Mouse (Mus musculus) heart, embryonic 13.5 days (tissue): Measurements from ENCODE around the gene Wwtr1. TPM values are rescaled to one million over a fixed set of nuclear protein-coding genes. Genes with fewer than 3 reads are reported as not detected.

ENCODE experiments used
- ATAC-seq: fragments of 200-750 bp; cut with Nextera tagmentation; 2 replicates; pipeline ENCODE4 v1.8.0; 2017; ENCODE audit warnings: moderate TSS enrichment; ENCODE audit not compliant: insufficient number of reproducible peaks, low FRiP score, low TSS enrichment; ENCODE audit errors: extremely low read depth
- H3K27ac ChIP-seq: fragments of 300-500 bp; sonication (generic); replicated peaks from 2 replicates; pipeline ENCODE4 v1.5.1; 2015; ENCODE audit warnings: moderate library complexity, mild to moderate bottlenecking, inconsistent platforms
- H3K27me3 ChIP-seq: fragments of 300-500 bp; sonication (generic); replicated peaks from 2 replicates; pipeline ENCODE4 v1.6.1; 2015; ENCODE audit warnings: mild to moderate bottlenecking, inconsistent platforms
- H3K36me3 ChIP-seq: fragments of 300-500 bp; sonication (generic); 2 replicates; pipeline ENCODE4 v1.6.1; 2015; ENCODE audit warnings: mild to moderate bottlenecking, inconsistent platforms
- H3K4me1 ChIP-seq: fragments of 300-500 bp; sonication (generic); 2 replicates; pipeline ENCODE4 v1.6.1; 2015; ENCODE audit warnings: inconsistent platforms
- H3K4me2 ChIP-seq: fragments of 300-500 bp; sonication (generic); 2 replicates; pipeline ENCODE4 v1.6.1; 2015; ENCODE audit warnings: inconsistent platforms, mild to moderate bottlenecking, moderate library complexity
- H3K4me3 ChIP-seq: fragments of 300-500 bp; sonication (generic); 2 replicates; pipeline ENCODE4 v1.5.1; 2015; ENCODE audit warnings: moderate library complexity, mild to moderate bottlenecking, inconsistent platforms
- H3K9ac ChIP-seq: fragments of 300-500 bp; sonication (generic); 2 replicates; pipeline ENCODE4 v1.6.1; 2015; ENCODE audit warnings: inconsistent platforms, mild to moderate bottlenecking, moderate library complexity
- H3K9me3 ChIP-seq: fragments of 300-500 bp; sonication (generic); 2 replicates; pipeline ENCODE4 v1.6.1; 2016; ENCODE audit warnings: inconsistent platforms
- WGBS: fragments of 180-500 bp; shearing (Covaris S2); methylation state at CpG from one replicate; pipeline ENCODE4 v1.1.7; 2015; ENCODE audit warnings: mixed read lengths; 5-methylcytosine and 5-hydroxymethylcytosine counted together
- polyA plus RNA-seq: library from polyadenylated mRNA; unstranded; fragments of >200 nt; fragmentation: Nextera tagmentation; extraction: Ambion mirVana; gene quantifications from 2 replicates; pipeline ENCODE4 v1.2.1, GENCODE M21; 2015

The Wwtr1 gene
- polyA plus RNA-seq, 1 experiment from 2014 or later: 13.8 TPM

- 39% methylated on average over 3 of the region's 3 CpGs for WGBS
- H3K36me3 ChIP-seq: peaks cover 24% of the 10 kb centered on the region
- H3K27ac ChIP-seq: no peak overlapping the region
- H3K4me1 ChIP-seq: peaks cover 36% of the 10 kb centered on the region
- H3K9me3 ChIP-seq: no peaks in the 10 kb centered on the region
- no peak overlapping the region for H3K4me2 ChIP-seq
- no peaks in the 10 kb centered on the region for H3K27me3 ChIP-seq
- no peak overlapping the region for H3K4me3 ChIP-seq
- H3K9ac ChIP-seq: no peak overlapping the region
- ATAC-seq: peak; percentile 37; the same call in 1 of the 2 replicates
Observed at GRCm38 (mm10) chr3:57555560-57555959, 20.1 kb downstream of the Wwtr1 start.

GRCm38 (mm10) chr3:57554890-57555239, 20.8 kb downstream of the Wwtr1 start:
- Histone ChIP-seq H3K27me3 (no peaks in the 10 kb centered on the region), H3K27ac (no peak overlapping the region), H3K4me1 (peaks cover 37% of the 10 kb centered on the region), H3K9me3 (no peaks in the 10 kb centered on the region), H3K4me2 (no peak overlapping the region), H3K36me3 (peaks cover 17% of the 10 kb centered on the region), H3K4me3 (no peak overlapping the region), H3K9ac (no peak overlapping the region)
- no peak for ATAC-seq
- 78% methylated on average over 3 of the region's 3 CpGs for WGBS

GRCm38 (mm10) chr3:57554124-57554889, 21.4 kb downstream of the Wwtr1 start:
- Histone ChIP-seq H3K27me3 (no peaks in the 10 kb centered on the region), H3K27ac (no peak overlapping the region; the same call in 1 of the 2 replicates), H3K9me3 (no peaks in the 10 kb centered on the region), H3K4me1 (peaks cover 37% of the 10 kb centered on the region), H3K4me3 (no peak overlapping the region), H3K4me2 (no peak overlapping the region), H3K36me3 (peaks cover 11% of the 10 kb centered on the region), H3K9ac (no peak overlapping the region)
- WGBS: 82% methylated on average over 10 of the region's 10 CpGs
- no peak for ATAC-seq

DNA sequence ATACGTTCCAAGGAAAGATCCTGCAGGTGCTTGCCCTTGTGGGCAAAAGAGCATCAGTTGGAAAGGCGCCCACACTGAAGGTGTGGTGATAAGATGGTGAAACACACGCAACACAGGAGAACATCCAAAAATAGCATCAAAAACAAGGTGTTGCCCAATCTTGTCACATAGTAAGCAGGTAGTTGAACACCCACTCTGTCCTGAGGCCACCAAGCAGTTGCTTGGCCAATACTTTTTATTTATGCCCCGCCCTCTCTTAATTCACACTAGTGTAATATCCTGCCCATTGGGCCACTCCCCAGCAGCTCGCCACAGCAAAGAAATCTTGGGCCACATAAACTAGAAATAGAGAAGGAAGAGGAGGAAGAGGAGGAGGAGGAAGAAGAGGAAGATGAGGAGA, 22.6 kb downstream of the Wwtr1 start:
- no peaks in the 10 kb centered on the region for H3K27me3 ChIP-seq
- H3K4me3 ChIP-seq: no peak overlapping the region
- ATAC-seq: no peak
- peaks cover 2% of the 10 kb centered on the region; the same call in 1 of the 2 replicates for H3K36me3 ChIP-seq
- peaks cover 37% of the 10 kb centered on the region for H3K4me1 ChIP-seq
- no peak overlapping the region for H3K4me2 ChIP-seq
- WGBS: 81% methylated on average over 5 of the region's 5 CpGs
- no peaks in the 10 kb centered on the region for H3K9me3 ChIP-seq
- no peak overlapping the region for H3K9ac ChIP-seq
- H3K27ac ChIP-seq: no peak overlapping the region

DNA sequence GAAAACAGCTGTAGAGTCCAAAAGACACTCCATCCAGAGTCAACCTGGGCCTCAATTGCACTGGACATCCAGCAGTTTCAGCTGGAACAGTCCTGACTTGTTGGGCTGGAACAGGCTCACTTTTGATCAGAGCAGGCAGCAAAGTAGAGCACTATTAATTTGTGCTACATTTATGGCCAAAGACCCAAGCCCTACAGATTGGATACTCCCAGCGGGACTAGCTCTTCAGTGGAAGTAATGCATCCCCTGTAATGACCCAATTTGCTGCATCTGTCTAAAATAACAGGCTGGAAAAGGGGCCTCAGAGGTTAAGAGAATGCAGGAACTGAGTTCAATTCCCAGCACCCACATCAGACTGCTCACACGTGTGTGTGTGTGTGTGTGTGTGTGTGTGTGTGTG, 24.5 kb downstream of the Wwtr1 start:
- Histone ChIP-seq H3K36me3 (peaks cover 2% of the 10 kb centered on the region; the same call in 1 of the 2 replicates), H3K27ac (no peak overlapping the region), H3K9me3 (no peaks in the 10 kb centered on the region), H3K4me1 (peaks cover 48% of the 10 kb centered on the region), H3K4me2 (no peak overlapping the region), H3K27me3 (no peaks in the 10 kb centered on the region), H3K4me3 (no peak overlapping the region), H3K9ac (no peak overlapping the region)
- ATAC-seq: no peak
- WGBS: 65% methylated on average over 2 of the region's 2 CpGs

DNA sequence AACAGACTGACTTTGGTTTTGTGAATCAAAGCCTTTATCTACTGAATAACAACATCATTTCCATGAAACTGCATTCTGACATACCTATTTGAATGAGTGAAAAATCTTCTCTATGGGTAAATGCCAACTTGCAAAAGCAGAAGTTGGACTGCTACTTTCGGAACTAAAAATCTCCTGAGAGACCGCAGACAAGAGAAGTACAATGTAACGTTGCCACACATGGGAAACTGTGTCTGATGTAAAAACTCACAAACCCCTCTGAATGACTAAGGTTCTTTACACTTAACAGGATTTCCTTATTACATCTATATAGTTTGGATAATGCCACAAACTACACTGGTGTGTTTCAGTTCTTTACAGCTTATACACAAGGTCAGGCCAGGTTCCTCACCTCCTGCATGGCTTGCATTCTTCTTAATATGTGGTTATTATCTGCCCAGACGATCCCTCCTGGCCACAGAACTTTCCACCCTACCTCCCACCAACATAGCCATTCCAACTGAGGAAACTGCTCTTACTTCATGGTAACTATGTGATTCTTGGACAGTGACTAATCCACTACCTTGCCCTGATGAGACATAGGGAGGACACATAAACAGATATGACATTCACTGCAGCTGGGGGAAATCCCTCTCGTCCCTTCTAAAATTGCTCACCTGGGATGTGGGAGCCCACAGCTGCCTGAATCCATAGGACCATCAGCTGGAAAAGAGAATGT, 25.1 kb downstream of the Wwtr1 start:
- Histone ChIP-seq H3K27me3 (no peaks in the 10 kb centered on the region), H3K4me3 (no peak overlapping the region), H3K9me3 (no peaks in the 10 kb centered on the region), H3K36me3 (peaks cover 2% of the 10 kb centered on the region; the same call in 1 of the 2 replicates), H3K9ac (no peak overlapping the region), H3K4me2 (no peak overlapping the region), H3K27ac (no peak overlapping the region), H3K4me1 (peaks cover 48% of the 10 kb centered on the region)
- no peak for ATAC-seq
- 72% methylated on average over 5 of the region's 5 CpGs for WGBS

DNA sequence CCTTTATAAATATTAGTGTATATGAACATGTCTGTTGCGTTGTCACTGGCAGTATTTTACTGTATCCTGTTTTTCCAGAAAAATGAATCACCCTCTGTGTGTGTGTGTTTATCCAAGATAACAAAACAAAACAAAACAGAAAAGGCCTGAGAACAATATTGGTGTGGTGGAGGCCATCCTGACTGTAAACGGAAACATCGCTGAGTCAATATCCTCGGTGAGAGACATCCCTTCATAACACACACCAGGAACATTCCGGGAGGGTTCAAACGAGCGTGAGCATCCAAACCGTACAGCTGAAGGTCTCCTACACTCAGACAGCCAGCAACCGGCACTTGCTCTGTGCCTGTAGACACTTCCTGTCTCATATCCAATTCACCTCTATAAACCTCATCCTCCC, 31.6 kb downstream of the Wwtr1 start:
- Histone ChIP-seq H3K9me3 (no peaks in the 10 kb centered on the region), H3K27me3 (no peaks in the 10 kb centered on the region), H3K9ac (no peak overlapping the region), H3K4me3 (no peak overlapping the region), H3K27ac (peak overlapping the region; percentile 76), H3K4me2 (peak overlapping the region; percentile 30; the same call in 1 of the 2 replicates), H3K36me3 (no peaks in the 10 kb centered on the region; the same call in 1 of the 2 replicates), H3K4me1 (peaks cover 56% of the 10 kb centered on the region)
- ATAC-seq: no peak
- 59% methylated on average over 9 of the region's 9 CpGs for WGBS

DNA sequence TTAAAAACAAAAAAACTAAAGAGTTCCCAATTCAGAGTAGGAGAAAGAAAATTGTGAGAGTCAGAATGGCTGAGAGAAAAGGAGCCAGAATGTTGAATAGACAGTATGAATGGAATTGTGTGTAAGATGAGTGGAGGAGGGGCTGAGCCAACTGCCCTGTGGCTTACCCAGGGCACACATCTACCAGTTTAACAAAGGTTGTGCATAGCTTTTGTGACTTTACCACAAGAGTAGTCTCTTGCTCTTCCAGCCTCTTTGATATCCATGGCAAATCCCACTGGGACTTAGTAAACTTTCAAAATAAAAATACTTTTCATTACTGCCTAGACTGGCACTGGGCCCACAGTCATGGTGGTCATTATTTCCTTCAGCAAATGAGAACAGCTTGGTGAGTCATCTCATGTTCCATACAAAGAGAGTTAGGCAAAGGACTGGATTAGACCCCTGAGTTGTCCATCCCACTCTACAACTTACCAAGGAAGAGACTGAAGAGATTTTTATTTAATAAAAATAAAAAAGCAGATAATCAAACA, 32.8 kb downstream of the Wwtr1 start:
- no peak for ATAC-seq
- H3K27ac ChIP-seq: no peak overlapping the region
- no peaks in the 10 kb centered on the region for H3K27me3 ChIP-seq
- no peak overlapping the region for H3K9ac ChIP-seq
- H3K9me3 ChIP-seq: no peaks in the 10 kb centered on the region
- no peak overlapping the region for H3K4me3 ChIP-seq
- peaks cover 56% of the 10 kb centered on the region for H3K4me1 ChIP-seq
- H3K4me2 ChIP-seq: no peak overlapping the region
- no peaks in the 10 kb centered on the region; the same call in 1 of the 2 replicates for H3K36me3 ChIP-seq

GRCm38 (mm10) chr3:57541205-57541604, 34.5 kb downstream of the Wwtr1 start:
- WGBS: 63% methylated on average over 7 of the region's 7 CpGs
- Histone ChIP-seq H3K4me2 (no peak overlapping the region), H3K4me1 (peaks cover 50% of the 10 kb centered on the region), H3K4me3 (no peak overlapping the region), H3K9me3 (no peaks in the 10 kb centered on the region), H3K36me3 (no peaks in the 10 kb centered on the region), H3K9ac (no peak overlapping the region), H3K27me3 (no peaks in the 10 kb centered on the region), H3K27ac (peak overlapping the region; percentile 61)
- ATAC-seq: no peak

DNA sequence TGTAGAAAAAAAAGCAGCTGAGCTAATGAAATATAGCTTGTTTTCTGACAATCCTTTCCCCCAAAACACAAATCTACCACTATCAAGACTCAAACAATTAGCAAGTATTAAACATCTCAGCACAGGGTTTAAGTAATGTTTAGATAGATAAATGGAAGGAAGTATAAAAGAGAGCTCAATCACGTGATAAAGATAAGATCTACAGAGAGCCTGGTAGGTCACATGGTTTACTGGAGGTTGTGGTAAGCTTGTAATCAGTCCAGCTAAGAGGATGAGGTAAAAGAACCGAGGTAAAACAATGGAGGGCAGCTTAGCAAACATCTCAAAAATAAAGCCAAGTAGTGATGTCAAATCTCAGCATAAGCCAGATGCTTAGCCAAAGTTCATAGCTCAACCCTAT, 35.2 kb downstream of the Wwtr1 start:
- Histone ChIP-seq H3K4me2 (no peak overlapping the region), H3K27ac (peak overlapping the region; percentile 61), H3K4me3 (no peak overlapping the region), H3K9ac (no peak overlapping the region), H3K9me3 (no peaks in the 10 kb centered on the region), H3K36me3 (no peaks in the 10 kb centered on the region), H3K27me3 (no peaks in the 10 kb centered on the region), H3K4me1 (peaks cover 53% of the 10 kb centered on the region)
- no peak for ATAC-seq
- 20% methylated on average over 2 of the region's 2 CpGs for WGBS

GRCm38 (mm10) chr3:57535483-57536185, 40.1 kb downstream of the Wwtr1 start:
- H3K9ac ChIP-seq: no peak overlapping the region
- no peaks in the 10 kb centered on the region for H3K9me3 ChIP-seq
- H3K27ac ChIP-seq: peak overlapping the region; percentile 13; the same call in 1 of the 2 replicates
- H3K4me1 ChIP-seq: peaks cover 62% of the 10 kb centered on the region
- H3K27me3 ChIP-seq: no peaks in the 10 kb centered on the region
- H3K4me3 ChIP-seq: no peak overlapping the region
- WGBS: 64% methylated on average over 13 of the region's 13 CpGs
- H3K4me2 ChIP-seq: no peak overlapping the region
- no peaks in the 10 kb centered on the region for H3K36me3 ChIP-seq
- no peak for ATAC-seq
